Mouse (Mus musculus): ENCODE measurements around the gene Cep95. TPM values are rescaled to one million over a fixed set of nuclear protein-coding genes. Genes with fewer than 3 reads are reported as not detected.

Gene Cep95
- total and polyA plus RNA-seq, 2 experiments, result 1.2 to 8.4 TPM

GRCm38 (mm10) chr11:106782841-106783764 is 5.9 kb upstream of the Cep95 start:
- H3K9ac ChIP-seq (ENCODE audit: low read depth, low read length), result no peak overlapping the region
- peaks cover 6% of the 10 kb centered on the region; the same call in 1 of the 2 replicates for H3K79me2 ChIP-seq (ENCODE audit: control insufficient read depth, insufficient read depth, low read length)
- no peak for TF ChIP-seq POLR2A (IDR thresholded peaks at IDR 0.05; ENCODE audit: extremely low read depth, insufficient read depth, low read length)
- no peak for TF ChIP-seq CTCF (IDR thresholded peaks at IDR 0.05; ENCODE audit: low read depth, low read length)
- H3K27me3 ChIP-seq (ENCODE audit: control insufficient read depth, insufficient read depth, low read length), result no peaks in the 10 kb centered on the region
- WGBS, result 58% methylated on average over 9 of the region's 9 CpGs
- no peak overlapping the region for H3K4me3 ChIP-seq (ENCODE audit: insufficient read depth, low read depth, low read length)
- peaks cover 10% of the 10 kb centered on the region for H3K4me1 ChIP-seq (ENCODE audit: control insufficient read depth, insufficient read depth, low read length)
- DNase-seq (ENCODE audit: extremely low read depth, low read depth, low spot score), result no peak
- H3K27ac ChIP-seq (replicated peaks; ENCODE audit: insufficient read depth, low read depth, low read length), result no peak overlapping the region
- peaks cover 64% of the 10 kb centered on the region for H3K36me3 ChIP-seq (ENCODE audit: control insufficient read depth, insufficient read depth, low read length)

- H3K4me3 ChIP-seq (ENCODE audit: insufficient read depth, low read depth, low read length), result no peak overlapping the region
- no peak for DNase-seq (ENCODE audit: extremely low read depth, low read depth, low spot score)
- WGBS, result 75% methylated on average over 2 of the region's 2 CpGs
- TF ChIP-seq POLR2A (IDR thresholded peaks at IDR 0.05; ENCODE audit: extremely low read depth, insufficient read depth, low read length) (no peak), CTCF (IDR thresholded peaks at IDR 0.05; ENCODE audit: low read depth, low read length) (no peak)
- peaks cover 64% of the 10 kb centered on the region for H3K36me3 ChIP-seq (ENCODE audit: control insufficient read depth, insufficient read depth, low read length)
- no peak overlapping the region for H3K27ac ChIP-seq (replicated peaks; ENCODE audit: insufficient read depth, low read depth, low read length)
- no peak overlapping the region for H3K9ac ChIP-seq (ENCODE audit: low read depth, low read length)
- H3K4me1 ChIP-seq (ENCODE audit: control insufficient read depth, insufficient read depth, low read length), result peaks cover 10% of the 10 kb centered on the region
- no peaks in the 10 kb centered on the region for H3K27me3 ChIP-seq (ENCODE audit: control insufficient read depth, insufficient read depth, low read length)
- peaks cover 6% of the 10 kb centered on the region; the same call in 1 of the 2 replicates for H3K79me2 ChIP-seq (ENCODE audit: control insufficient read depth, insufficient read depth, low read length)
Observed at GRCm38 (mm10) chr11:106784476-106784875, 4.6 kb upstream of the Cep95 start.

- 56% methylated on average over 1 of the region's 1 CpGs for WGBS
- H3K36me3 ChIP-seq (ENCODE audit: control insufficient read depth, insufficient read depth, low read length), result peaks cover 62% of the 10 kb centered on the region
- no peak overlapping the region for H3K4me3 ChIP-seq (ENCODE audit: insufficient read depth, low read depth, low read length)
- H3K9ac ChIP-seq (ENCODE audit: low read depth, low read length), result no peak overlapping the region
- no peak for DNase-seq (ENCODE audit: extremely low read depth, low read depth, low spot score)
- peaks cover 6% of the 10 kb centered on the region; the same call in 1 of the 2 replicates for H3K79me2 ChIP-seq (ENCODE audit: control insufficient read depth, insufficient read depth, low read length)
- H3K27me3 ChIP-seq (ENCODE audit: control insufficient read depth, insufficient read depth, low read length), result no peaks in the 10 kb centered on the region
- H3K4me1 ChIP-seq (ENCODE audit: control insufficient read depth, insufficient read depth, low read length), result peaks cover 8% of the 10 kb centered on the region
- TF ChIP-seq POLR2A (IDR thresholded peaks at IDR 0.05; ENCODE audit: extremely low read depth, insufficient read depth, low read length) (no peak), CTCF (IDR thresholded peaks at IDR 0.05; ENCODE audit: low read depth, low read length) (no peak)
- no peak overlapping the region for H3K27ac ChIP-seq (replicated peaks; ENCODE audit: insufficient read depth, low read depth, low read length)
Observed at GRCm38 (mm10) chr11:106785043-106785442, 4.0 kb upstream of the Cep95 start.

GRCm38 (mm10) chr11:106787131-106788025 is 1.7 kb upstream of the Cep95 start:
- peak; percentile 52; the same call in 1 of the 2 replicates for TF ChIP-seq POLR2A (IDR thresholded peaks at IDR 0.05; ENCODE audit: extremely low read depth, insufficient read depth, low read length)
- TF ChIP-seq CTCF (IDR thresholded peaks at IDR 0.05; ENCODE audit: low read depth, low read length), result no peak
- Histone ChIP-seq H3K27ac (replicated peaks; ENCODE audit: insufficient read depth, low read depth, low read length) (peak overlapping the region; percentile 98), H3K9ac (ENCODE audit: low read depth, low read length) (peak overlapping the region; percentile 98), H3K79me2 (ENCODE audit: control insufficient read depth, insufficient read depth, low read length) (peaks cover 6% of the 10 kb centered on the region; the same call in 1 of the 2 replicates), H3K27me3 (ENCODE audit: control insufficient read depth, insufficient read depth, low read length) (no peaks in the 10 kb centered on the region), H3K36me3 (ENCODE audit: control insufficient read depth, insufficient read depth, low read length) (peaks cover 46% of the 10 kb centered on the region), H3K4me3 (ENCODE audit: insufficient read depth, low read depth, low read length) (peak overlapping the region; percentile 96), H3K4me1 (ENCODE audit: control insufficient read depth, insufficient read depth, low read length) (peaks cover 6% of the 10 kb centered on the region)
- WGBS, result under 1% methylated on average over 65 of the region's 65 CpGs
- DNase-seq (ENCODE audit: extremely low read depth, low read depth, low spot score), result peak; percentile 90

GRCm38 (mm10) chr11:106788026-106788774 is 852 bp upstream of the Cep95 start:
- Histone ChIP-seq H3K79me2 (ENCODE audit: control insufficient read depth, insufficient read depth, low read length) (peaks cover 6% of the 10 kb centered on the region; the same call in 1 of the 2 replicates), H3K27me3 (ENCODE audit: control insufficient read depth, insufficient read depth, low read length) (no peaks in the 10 kb centered on the region), H3K9ac (ENCODE audit: low read depth, low read length) (peak overlapping the region; percentile 98), H3K36me3 (ENCODE audit: control insufficient read depth, insufficient read depth, low read length) (peaks cover 38% of the 10 kb centered on the region), H3K4me3 (ENCODE audit: insufficient read depth, low read depth, low read length) (peak overlapping the region; percentile 96), H3K4me1 (ENCODE audit: control insufficient read depth, insufficient read depth, low read length) (peaks cover 4% of the 10 kb centered on the region), H3K27ac (replicated peaks; ENCODE audit: insufficient read depth, low read depth, low read length) (peak overlapping the region; percentile 98)
- DNase-seq (ENCODE audit: extremely low read depth, low read depth, low spot score), result peak; percentile 77
- under 1% methylated on average over 77 of the region's 79 CpGs for WGBS
- no peak for TF ChIP-seq CTCF (IDR thresholded peaks at IDR 0.05; ENCODE audit: low read depth, low read length)
- TF ChIP-seq POLR2A (IDR thresholded peaks at IDR 0.05; ENCODE audit: extremely low read depth, insufficient read depth, low read length), result peak; percentile 98
